Mouse (Mus musculus): Measurements from ENCODE around the gene Tspyl4. TPM values are rescaled to one million over a fixed set of nuclear protein-coding genes. Genes with fewer than 3 reads are reported as not detected.

Gene Tspyl4
- polyA plus RNA-seq (2017; shearing (Covaris generic)): 10.0 TPM

GRCm38 (mm10) chr10:34297299-34297979 is at the start of gene Tspyl4:
TSS of gene Tspyl4 (plus strand) at chr10:34297442.

GRCm38 (mm10) chr10:34281962-34282388 is 15.3 kb upstream of the Tspyl4 start, which contains the start of gene Tspyl1:
TSS of gene Tspyl1 (plus strand) at chr10:34282190.

Other genes with a start within 250 kb of the Tspyl4 start
- not detected for gene Calhm5, start 200.9 kb upstream of the Tspyl4 start, polyA plus RNA-seq (2017; shearing (Covaris generic))
- 15.4 TPM for gene Calhm6, start 169.5 kb upstream of the Tspyl4 start, polyA plus RNA-seq (2017; shearing (Covaris generic))
- gene Dse, start 89.7 kb upstream of the Tspyl4 start, polyA plus RNA-seq (2017; shearing (Covaris generic)): 12.4 TPM
- 112 TPM for gene Tspyl1, start 15.3 kb upstream of the Tspyl4 start, polyA plus RNA-seq (2017; shearing (Covaris generic))
- gene Col10a1, start 92.5 kb downstream of the Tspyl4 start, polyA plus RNA-seq (2017; shearing (Covaris generic)): 0.28 TPM
- 45.4 TPM for gene Nt5dc1, start 121.1 kb downstream of the Tspyl4 start, polyA plus RNA-seq (2017; shearing (Covaris generic))
- 0.50 TPM for gene Frk, start 186.0 kb downstream of the Tspyl4 start, polyA plus RNA-seq (2017; shearing (Covaris generic))